Mouse (Mus musculus) limb, embryonic 10.5 days (tissue): Measurements from ENCODE around the gene Dnmbp. TPM values are rescaled to one million over a fixed set of nuclear protein-coding genes. Genes with fewer than 3 reads are reported as not detected.

ENCODE experiments used
- DNase-seq: peaks from one replicate; pipeline ENCODE4 v3.0.0-alpha.2; 2017; ENCODE audit warnings: low spot score
- H3K27ac ChIP-seq: fragments of 300-500 bp; sonication (generic); 2 replicates; pipeline ENCODE4 v1.5.1; 2016; ENCODE audit warnings: mild to moderate bottlenecking
- H3K27me3 ChIP-seq: fragments of 300-500 bp; sonication (generic); 2 replicates; pipeline ENCODE4 v1.6.1; 2016; ENCODE audit warnings: low read depth, mild to moderate bottlenecking; ENCODE audit not compliant: poor library complexity, severe bottlenecking
- H3K36me3 ChIP-seq: fragments of 300-500 bp; sonication (generic); 2 replicates; pipeline ENCODE4 v1.6.1; 2016; ENCODE audit warnings: mild to moderate bottlenecking, moderate library complexity
- H3K4me1 ChIP-seq: fragments of 300-500 bp; sonication (generic); 2 replicates; pipeline ENCODE4 v1.6.1; 2016
- H3K4me3 ChIP-seq: fragments of 300-500 bp; sonication (generic); 2 replicates; pipeline ENCODE4 v1.5.1; 2016; ENCODE audit warnings: mild to moderate bottlenecking, moderate library complexity
- H3K9me3 ChIP-seq: fragments of 300-500 bp; sonication (generic); replicated peaks from 2 replicates; pipeline ENCODE4 v1.6.1; 2016; ENCODE audit warnings: mild to moderate bottlenecking
- WGBS: fragments of 180-500 bp; shearing (Covaris S2); methylation state at CpG from one replicate; pipeline ENCODE4 v1.1.7; 2016; 5-methylcytosine and 5-hydroxymethylcytosine counted together
- polyA plus RNA-seq: library from polyadenylated mRNA; unstranded; fragments of >200 nt; fragmentation: Nextera tagmentation; extraction: Ambion mirVana; gene quantifications from 2 replicates; pipeline ENCODE4 v1.2.1, GENCODE M21; 2016

Dnmbp gene
- polyA plus RNA-seq, 1 experiment from 2014 or later, result 22.0 TPM

DNA sequence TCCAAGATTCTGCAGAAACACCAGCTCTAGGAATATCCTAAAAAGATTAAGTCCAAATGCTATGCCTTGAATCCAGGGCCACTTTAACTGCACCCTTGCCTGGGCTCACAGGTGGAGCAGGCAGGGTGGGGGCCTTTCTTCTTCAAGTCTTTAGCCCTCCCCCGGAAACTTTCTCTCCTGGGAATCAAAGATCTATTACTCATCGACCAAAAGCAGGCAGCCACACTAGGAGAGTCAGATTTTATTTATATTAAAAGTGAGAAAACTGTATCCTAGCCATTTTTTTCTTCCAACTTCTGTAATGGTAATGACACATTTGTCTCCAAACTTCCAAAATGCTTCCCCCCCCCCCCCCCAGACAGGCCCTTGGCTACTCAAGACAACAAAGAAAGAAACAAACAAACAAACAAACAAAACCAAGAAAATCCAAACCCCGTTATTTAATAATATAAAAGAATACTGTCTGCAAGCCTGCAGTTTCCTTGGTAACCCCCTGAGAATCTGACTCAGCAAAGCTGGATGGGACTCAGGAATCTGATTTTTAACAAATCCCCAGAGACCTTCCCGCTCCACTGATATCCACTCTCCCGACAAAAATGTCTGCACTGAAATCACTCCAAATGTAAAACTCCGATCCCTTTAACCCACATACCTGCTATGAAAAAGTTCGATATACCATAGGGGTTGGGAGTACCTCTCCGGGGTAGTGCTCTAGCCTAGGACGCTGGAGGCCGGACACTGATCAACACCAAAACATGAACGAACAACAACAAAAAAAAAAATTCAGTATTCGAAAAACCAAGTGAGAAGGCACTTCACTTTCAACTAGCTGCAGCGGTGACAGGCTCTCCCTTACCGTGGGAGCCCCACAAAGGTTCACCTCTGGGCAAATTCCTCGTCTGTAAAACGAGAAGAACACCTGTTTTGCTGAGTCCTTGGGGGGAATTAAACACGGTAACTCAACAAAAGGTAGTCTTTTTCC is 61.6 kb downstream of the Dnmbp start:
- H3K4me1 ChIP-seq, result peaks cover 32% of the 10 kb centered on the region

DNA sequence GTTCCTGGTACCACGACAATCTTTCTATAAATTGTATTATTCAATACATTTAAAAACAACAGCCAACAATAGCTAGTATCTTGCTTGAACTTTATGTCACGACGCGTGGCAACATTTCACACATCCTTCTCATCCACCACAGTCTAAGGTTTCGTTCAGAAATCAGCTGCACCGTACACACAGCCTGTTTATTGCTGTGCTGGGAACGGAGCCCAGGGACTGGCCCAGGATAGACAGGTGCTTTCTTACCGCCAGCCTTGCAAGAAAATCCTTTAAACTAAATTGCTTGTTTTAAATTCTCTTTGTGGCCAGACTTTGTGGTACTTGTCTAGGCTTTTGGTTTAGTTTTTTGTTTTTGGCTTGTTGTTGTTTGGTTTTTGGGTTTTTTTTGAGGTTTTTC is 62.6 kb downstream of the Dnmbp start:
- Histone ChIP-seq H3K27me3 (no peaks in the 10 kb centered on the region), H3K4me1 (peaks cover 24% of the 10 kb centered on the region), H3K9me3 (no peaks in the 10 kb centered on the region), H3K4me3 (no peak overlapping the region), H3K36me3 (peaks cover 33% of the 10 kb centered on the region), H3K27ac (no peak overlapping the region)
- no peak for DNase-seq
- WGBS, result 88% methylated on average over 8 of the region's 8 CpGs

More for the DNA sequence above, 61.6 kb downstream of the Dnmbp start:
- H3K27ac ChIP-seq, result peak overlapping the region; percentile 98
- peak overlapping the region; percentile 80 for H3K4me3 ChIP-seq
- no peaks in the 10 kb centered on the region for H3K9me3 ChIP-seq
- H3K27me3 ChIP-seq, result no peaks in the 10 kb centered on the region
- peak; percentile 41 for DNase-seq
- WGBS, result 15% methylated on average over 17 of the region's 17 CpGs
- peaks cover 22% of the 10 kb centered on the region for H3K36me3 ChIP-seq

DNA sequence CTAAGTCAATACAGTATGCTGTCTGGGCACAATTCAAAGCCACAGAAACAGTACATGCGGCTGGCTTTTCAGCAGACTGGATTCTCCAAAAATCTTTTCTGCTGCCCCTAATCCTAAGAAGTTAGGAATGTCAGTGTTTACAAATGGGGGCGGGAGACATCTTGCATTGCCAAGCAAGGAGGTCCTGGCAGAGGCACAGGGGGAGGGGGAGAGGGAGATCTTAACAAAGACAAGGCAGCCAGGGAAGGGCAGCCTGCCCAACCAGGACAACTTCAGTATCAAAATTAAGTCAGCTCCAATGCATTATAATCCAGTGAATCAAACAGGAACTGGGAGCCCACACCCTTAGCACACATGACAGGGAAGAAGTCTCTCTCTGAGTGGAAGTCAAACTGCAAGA is 64.0 kb downstream of the Dnmbp start:
- Histone ChIP-seq H3K27me3 (no peaks in the 10 kb centered on the region), H3K4me1 (peaks cover 24% of the 10 kb centered on the region), H3K9me3 (no peaks in the 10 kb centered on the region), H3K27ac (no peak overlapping the region), H3K36me3 (peaks cover 46% of the 10 kb centered on the region), H3K4me3 (no peak overlapping the region)
- 41% methylated on average over 2 of the region's 2 CpGs for WGBS
- no peak for DNase-seq

DNA sequence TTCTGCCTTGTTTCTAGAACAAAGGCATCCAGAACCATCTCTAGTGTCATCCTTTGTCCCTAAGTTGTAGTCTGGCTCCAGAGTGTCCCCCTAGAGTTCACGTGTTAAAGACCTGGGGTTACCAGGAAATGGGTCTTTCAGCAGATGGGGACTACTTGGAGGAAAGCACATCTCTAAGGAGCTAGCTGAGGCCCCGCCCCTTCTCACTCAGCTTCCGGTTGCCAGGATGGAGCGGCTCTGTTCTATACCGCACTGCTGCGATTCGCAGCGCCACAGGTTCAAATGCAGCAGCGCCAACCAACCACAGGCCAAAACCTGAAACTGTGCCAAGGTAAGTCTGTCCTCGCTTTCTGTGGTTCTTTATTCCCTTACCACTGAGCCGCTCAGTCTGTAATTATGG is 65.6 kb downstream of the Dnmbp start:
- peaks cover 63% of the 10 kb centered on the region for H3K36me3 ChIP-seq
- 93% methylated on average over 11 of the region's 11 CpGs for WGBS

DNA sequence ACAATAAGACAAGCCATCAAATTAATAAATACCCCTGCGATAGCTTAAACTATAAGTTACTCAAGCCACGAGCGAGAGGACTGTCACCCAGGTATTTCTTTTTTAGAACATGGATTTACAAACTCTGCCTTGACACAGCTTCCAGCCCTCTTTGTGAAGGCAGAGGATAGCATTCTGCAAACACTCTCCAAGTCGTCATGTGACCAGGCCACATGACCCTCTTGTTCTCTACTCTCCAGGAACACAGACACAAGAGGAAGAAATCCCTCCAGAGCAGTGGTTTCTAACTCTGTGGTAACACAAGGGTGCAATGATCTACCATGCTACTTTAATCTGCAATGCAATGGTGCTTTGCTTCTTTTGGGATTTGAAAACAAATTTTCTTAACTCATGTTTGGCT is 69.6 kb downstream of the Dnmbp start:
- Histone ChIP-seq H3K27ac (no peak overlapping the region), H3K4me1 (no peaks in the 10 kb centered on the region), H3K36me3 (peaks cover 99% of the 10 kb centered on the region), H3K27me3 (no peaks in the 10 kb centered on the region), H3K9me3 (no peaks in the 10 kb centered on the region), H3K4me3 (no peak overlapping the region)
- WGBS, result 94% methylated on average over 4 of the region's 4 CpGs
- no peak for DNase-seq

More for the DNA sequence above, 65.6 kb downstream of the Dnmbp start:
- H3K27ac ChIP-seq, result no peak overlapping the region
- no peak for DNase-seq
- H3K4me1 ChIP-seq, result peaks cover 12% of the 10 kb centered on the region
- no peaks in the 10 kb centered on the region for H3K9me3 ChIP-seq
- H3K27me3 ChIP-seq, result no peaks in the 10 kb centered on the region
- no peak overlapping the region for H3K4me3 ChIP-seq

DNA sequence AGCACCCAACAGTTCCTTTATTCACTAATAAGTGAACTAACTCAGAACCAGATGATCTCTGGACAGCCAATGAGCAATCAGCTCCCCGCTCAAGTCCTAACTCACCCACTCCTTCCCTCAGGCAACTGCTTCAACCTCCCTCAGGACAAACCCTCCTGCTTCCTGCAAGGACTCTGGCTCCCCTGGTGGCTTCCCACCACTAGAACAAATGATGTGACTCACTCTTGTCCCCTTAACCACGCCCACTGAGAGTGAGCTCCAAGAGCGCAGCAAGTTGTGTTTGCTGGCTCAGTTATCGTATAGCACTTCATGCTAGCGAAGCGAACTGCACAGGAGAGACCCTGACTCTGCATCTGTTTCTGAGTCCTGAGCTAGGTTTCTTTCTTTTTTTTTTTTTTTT is 82.6 kb downstream of the Dnmbp start:
- Histone ChIP-seq H3K27me3 (no peaks in the 10 kb centered on the region), H3K4me3 (no peak overlapping the region), H3K4me1 (no peaks in the 10 kb centered on the region), H3K9me3 (no peaks in the 10 kb centered on the region), H3K27ac (no peak overlapping the region), H3K36me3 (peaks cover 96% of the 10 kb centered on the region)
- 78% methylated on average over 6 of the region's 6 CpGs for WGBS
- no peak for DNase-seq

DNA sequence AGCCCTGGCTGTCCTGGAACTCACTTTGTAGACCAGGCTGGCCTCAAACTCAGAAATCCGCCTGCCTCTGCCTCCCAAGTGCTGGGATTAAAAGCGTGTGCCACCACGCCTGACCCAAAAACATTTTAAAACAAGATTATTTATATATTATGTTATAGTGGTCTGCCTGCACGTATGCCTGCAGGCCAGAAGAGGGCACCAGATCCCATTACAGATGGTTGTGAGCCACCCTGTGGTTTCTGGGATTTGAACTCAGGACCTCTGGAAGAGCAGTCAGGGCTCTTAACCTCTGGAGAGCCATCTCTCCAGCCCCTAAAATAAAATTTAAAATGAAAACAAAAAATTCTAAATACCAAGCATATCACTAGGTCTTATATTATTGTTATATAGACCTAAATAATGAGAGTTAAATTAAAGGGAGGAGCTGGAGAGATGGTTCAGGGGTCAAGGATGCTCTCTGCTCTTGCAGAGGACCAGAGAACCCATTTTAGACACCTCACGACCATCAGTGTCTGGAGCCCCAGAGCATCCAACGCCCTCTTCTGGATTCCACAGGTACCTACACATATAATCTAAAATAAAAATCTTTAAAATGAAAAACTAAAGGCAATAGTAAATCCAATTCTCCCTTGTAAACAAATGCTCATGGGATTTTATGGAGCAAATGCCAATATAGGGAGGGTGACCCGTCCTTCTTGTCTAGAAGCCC is 87.0 kb downstream of the Dnmbp start:
- Histone ChIP-seq H3K4me3 (no peak overlapping the region), H3K9me3 (no peaks in the 10 kb centered on the region), H3K4me1 (no peaks in the 10 kb centered on the region), H3K36me3 (peaks cover 96% of the 10 kb centered on the region), H3K27ac (no peak overlapping the region), H3K27me3 (no peaks in the 10 kb centered on the region)
- DNase-seq, result no peak
- 87% methylated on average over 7 of the region's 7 CpGs for WGBS

DNA sequence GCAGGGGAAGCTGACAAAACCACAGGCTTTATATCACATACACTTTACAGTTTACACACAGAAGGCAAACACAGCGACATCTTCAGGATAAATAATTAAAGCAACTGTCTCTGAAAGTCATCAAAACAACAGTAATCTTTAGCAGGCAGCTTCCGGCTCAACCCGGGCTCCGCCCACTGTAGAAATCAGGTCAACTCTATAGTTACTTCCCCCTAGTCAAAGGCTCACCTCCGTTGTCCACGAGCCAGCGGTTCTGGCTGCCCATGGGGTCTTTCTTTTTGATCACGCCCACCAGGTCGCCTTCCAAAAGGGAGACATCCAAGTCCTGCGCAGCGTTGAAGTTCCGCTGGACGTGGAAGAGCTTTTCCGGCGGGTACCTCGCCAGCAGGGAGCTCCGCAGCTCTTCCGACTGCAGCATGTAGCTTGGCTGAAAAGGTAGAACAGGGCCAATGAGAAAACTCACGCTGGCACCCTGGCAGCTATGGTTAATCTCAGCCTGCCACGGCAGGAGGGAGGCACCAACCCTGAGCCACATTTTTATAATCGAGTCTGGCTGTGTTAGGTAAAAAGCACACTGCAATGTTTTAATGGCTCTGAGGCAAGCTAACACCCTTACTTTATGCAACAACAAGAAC is 87.9 kb downstream of the Dnmbp start:
- Histone ChIP-seq H3K27me3 (no peaks in the 10 kb centered on the region), H3K9me3 (no peaks in the 10 kb centered on the region), H3K4me3 (no peak overlapping the region), H3K27ac (no peak overlapping the region), H3K36me3 (peaks cover 98% of the 10 kb centered on the region), H3K4me1 (no peaks in the 10 kb centered on the region)
- WGBS, result 90% methylated on average over 21 of the region's 21 CpGs
- DNase-seq, result no peak

DNA sequence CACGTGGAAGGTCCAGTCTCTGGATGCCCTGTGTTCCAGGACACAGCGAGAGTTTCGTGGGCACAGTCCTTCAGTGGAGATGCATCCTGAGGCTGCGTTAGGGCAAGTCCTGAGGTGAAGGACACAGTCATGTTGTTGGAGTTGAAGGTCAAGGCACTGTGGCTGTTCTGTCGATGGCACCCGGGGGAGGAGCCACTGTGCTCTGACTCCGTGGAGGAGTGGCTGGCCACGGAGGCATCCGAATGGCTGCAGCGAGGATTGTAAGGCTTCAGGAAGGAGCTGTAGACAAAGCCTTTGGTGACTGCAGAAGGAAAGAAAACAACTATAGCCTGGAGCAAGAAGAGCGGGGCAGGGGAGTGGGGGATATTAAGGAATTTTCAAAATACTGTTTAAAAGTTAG is 90.0 kb downstream of the Dnmbp start:
- 94% methylated on average over 11 of the region's 11 CpGs for WGBS
- Histone ChIP-seq H3K4me1 (peaks cover 8% of the 10 kb centered on the region), H3K4me3 (no peak overlapping the region), H3K9me3 (no peaks in the 10 kb centered on the region), H3K27me3 (no peaks in the 10 kb centered on the region), H3K36me3 (peaks cover 98% of the 10 kb centered on the region), H3K27ac (no peak overlapping the region)
- no peak for DNase-seq

DNA sequence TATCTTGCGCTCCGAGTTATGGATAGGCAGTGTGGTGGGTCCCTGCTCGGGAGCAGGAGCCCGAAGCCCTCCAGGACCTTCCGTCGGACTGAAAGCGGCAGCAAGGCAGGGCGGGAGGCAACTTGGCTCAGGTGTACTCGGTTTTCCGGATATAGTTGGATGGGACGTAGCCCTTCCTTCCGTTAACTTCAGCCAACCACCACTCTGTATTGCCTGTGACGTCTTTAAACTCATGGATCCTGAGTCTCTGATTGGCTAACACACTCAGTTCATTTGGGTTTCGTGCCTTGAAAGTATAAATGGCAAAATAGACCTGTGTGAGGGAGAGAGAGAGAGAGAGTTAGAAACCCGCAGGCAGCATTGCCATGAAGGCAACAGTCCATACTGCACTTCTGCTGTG is 92.0 kb downstream of the Dnmbp start:
- peaks cover 8% of the 10 kb centered on the region for H3K4me1 ChIP-seq
- no peak for DNase-seq
- H3K27me3 ChIP-seq, result no peaks in the 10 kb centered on the region
- no peak overlapping the region for H3K4me3 ChIP-seq
- WGBS, result 96% methylated on average over 15 of the region's 15 CpGs
- peaks cover 83% of the 10 kb centered on the region for H3K36me3 ChIP-seq
- H3K27ac ChIP-seq, result no peak overlapping the region
- H3K9me3 ChIP-seq, result no peaks in the 10 kb centered on the region

DNA sequence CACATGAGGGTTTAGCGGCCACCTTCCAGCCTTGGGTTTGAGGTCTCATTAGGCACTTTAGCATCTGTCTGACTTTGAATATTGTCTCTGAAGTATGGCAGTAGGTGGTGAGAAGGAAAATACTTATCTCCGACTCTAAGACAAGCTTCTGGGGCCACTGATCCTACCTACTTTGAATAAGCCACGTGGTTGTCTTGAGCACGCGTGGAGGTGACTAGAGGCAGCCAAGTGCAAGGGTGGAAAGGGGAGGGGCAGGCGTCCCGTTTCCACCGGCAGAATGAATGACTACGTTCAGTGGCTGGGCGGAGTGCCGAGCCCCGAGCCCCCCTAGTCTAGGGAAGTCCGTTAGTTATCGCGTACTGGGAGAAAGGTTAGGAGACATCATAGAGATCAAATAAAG is 92.9 kb downstream of the Dnmbp start:
- Histone ChIP-seq H3K9me3 (no peaks in the 10 kb centered on the region), H3K27me3 (no peaks in the 10 kb centered on the region), H3K4me3 (no peak overlapping the region), H3K27ac (no peak overlapping the region), H3K4me1 (peaks cover 8% of the 10 kb centered on the region), H3K36me3 (peaks cover 76% of the 10 kb centered on the region)
- DNase-seq, result no peak
- WGBS, result 93% methylated on average over 15 of the region's 15 CpGs

DNA sequence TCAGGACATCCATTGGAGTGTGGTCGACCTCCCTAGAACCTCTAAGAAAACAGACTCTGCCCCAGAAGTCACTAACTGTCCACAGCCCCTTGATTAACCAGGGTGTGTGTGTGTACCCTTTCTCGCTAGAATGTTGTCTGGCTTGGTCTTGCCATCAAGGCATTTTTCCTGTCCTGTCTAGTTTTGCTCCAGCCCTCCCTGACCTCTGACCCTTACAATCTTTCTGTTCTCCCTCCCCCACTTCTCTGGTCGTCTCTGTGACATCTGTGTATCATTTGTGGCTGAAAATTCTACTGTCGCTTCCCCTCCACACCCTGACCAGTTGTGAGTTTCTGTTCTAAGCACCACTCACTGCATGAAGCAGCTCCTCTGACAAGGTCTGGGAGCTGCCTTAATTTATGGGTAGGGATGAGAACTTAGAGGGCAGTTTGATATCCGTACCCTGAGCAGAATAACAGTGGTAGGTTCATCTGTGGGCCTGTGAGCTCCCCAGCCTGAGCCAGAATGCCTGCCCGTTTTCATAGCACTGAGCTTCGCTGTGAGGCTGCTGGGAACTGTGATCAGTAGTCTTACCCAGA is 94.6 kb downstream of the Dnmbp start:
- DNase-seq, result no peak
- Histone ChIP-seq H3K4me1 (peaks cover 8% of the 10 kb centered on the region), H3K27ac (no peak overlapping the region), H3K9me3 (no peaks in the 10 kb centered on the region), H3K36me3 (peaks cover 59% of the 10 kb centered on the region), H3K4me3 (no peak overlapping the region), H3K27me3 (no peaks in the 10 kb centered on the region)
- whole genome bisulfite sequencing, result 36% methylated on average over 7 of the region's 7 CpGs
